Mouse (Mus musculus) megakaryocyte-erythroid progenitor cell, adult 5-6 weeks (primary cell): ENCODE results near the gene Stard9. TPM values are rescaled to one million over a fixed set of nuclear protein-coding genes. Genes with fewer than 3 reads are reported as not detected.
A peak's percentile ranks its signal among the peaks of the same experiment; 100 is the strongest.
"Not testable (repeated sequence)": the region's sequence is repeated elsewhere in the genome, so short reads cannot be mapped to it uniquely, and the experiment has no call there.

Experiments used
- ATAC-seq: replicated peaks from 2 replicates; pipeline ENCODE4 v1.8.0; 2016; ENCODE audit warnings: mild to moderate bottlenecking, inconsistent platforms; ENCODE audit not compliant: severe bottlenecking, poor library complexity, low FRiP score, low TSS enrichment
- total RNA-seq, 2 experiments: library from RNA; stranded (forward) in 1 of 2; stranded (reverse) in 1 of 2; fragments of 200-1000, 215-1000 nt in 1 of 2; fragments of >200 nt in 1 of 2; fragmentation: Nextera tagmentation in 1 of 2; gene quantifications; 2 replicates each; pipeline ENCODE4 v1.2.3; 2014 to 2017

Stard9 gene
- total RNA-seq, 2 experiments from 2014 or later, result 0.07 to 0.61 TPM

DNA sequence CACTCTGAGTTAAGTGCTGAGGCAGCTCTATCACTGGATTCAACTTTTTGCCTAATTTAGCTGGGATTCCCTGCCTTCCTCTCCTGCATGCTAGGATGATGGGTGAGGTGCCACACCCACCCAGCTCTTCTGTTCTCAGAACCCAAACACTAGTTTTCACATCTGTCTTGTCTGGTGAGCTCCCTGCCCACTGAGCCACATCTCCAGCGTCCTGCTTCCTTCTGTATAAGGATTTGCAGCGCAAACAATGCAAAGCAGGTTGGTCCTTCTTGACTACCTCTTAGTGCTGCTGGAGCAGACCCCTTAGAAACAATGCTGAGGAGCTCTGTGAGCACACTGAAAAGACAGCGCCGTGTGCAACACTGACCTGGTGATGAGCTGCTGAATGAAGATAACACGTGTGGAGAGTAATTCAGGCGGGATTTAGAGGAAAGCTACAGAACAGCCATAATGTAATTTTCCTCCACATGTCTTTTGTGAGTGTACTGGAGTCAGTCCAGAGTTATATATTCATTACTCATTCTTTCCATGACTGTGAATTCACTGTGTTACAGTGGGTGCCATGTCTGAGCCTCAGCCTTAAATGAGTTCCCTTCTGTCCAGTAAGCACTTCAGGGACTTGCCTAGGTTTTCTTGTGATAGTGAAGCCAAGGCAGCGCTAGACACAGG lies 23.5 kb downstream of the Stard9 start:
- no peak for ATAC-seq

GRCm38 (mm10) chr2:120652925-120653284 lies 24.0 kb downstream of the Stard9 start:
- no peak for ATAC-seq

DNA sequence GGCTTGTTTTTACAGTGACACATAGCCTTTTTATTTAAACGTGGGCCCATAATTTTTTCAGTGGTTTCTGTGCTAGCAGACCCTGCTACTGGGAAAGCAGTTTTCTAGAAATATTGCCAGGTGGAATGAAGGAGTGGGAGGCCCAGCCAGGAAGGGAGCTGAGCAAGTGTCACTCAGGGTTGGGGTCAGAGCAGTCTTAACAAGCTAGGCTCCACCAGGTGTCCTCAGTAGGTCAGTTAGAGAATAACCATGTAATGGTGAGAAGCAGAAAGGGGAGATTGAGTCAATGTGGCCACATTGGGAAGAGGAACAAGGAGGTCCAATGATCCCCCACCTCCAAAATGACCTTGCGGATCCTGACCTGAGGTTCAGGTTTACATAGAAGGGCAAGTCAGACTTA lies 25.8 kb downstream of the Stard9 start:
- ATAC-seq, result no peak

DNA sequence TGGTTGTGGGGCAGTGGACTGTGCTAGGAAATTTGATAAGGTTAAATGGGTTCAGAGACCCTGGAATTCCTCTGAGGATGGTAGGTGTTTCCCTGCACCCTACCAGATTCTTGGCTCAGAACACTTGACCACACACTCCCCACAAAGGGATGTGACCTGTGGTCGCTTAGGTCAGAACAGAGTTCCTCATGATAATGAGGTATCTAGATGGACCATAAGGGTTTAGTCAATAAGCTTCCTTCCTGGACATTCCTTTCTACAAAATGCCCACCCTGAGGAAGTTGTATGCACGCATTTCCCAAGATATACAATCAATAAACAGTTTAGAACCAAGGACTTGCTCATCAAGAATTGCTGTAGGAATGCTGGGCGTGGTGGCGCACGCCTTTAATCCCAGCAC lies 27.0 kb downstream of the Stard9 start:
- no peak for ATAC-seq

- ATAC-seq, result peak; percentile 60
These were observed 27.8 kb downstream of the Stard9 start for GRCm38 (mm10) chr2:120656711-120657110.

GRCm38 (mm10) chr2:120658486-120658885 lies 29.6 kb downstream of the Stard9 start:
- no peak for ATAC-seq

GRCm38 (mm10) chr2:120659318-120659717 lies 30.4 kb downstream of the Stard9 start:
- ATAC-seq, result no peak

DNA sequence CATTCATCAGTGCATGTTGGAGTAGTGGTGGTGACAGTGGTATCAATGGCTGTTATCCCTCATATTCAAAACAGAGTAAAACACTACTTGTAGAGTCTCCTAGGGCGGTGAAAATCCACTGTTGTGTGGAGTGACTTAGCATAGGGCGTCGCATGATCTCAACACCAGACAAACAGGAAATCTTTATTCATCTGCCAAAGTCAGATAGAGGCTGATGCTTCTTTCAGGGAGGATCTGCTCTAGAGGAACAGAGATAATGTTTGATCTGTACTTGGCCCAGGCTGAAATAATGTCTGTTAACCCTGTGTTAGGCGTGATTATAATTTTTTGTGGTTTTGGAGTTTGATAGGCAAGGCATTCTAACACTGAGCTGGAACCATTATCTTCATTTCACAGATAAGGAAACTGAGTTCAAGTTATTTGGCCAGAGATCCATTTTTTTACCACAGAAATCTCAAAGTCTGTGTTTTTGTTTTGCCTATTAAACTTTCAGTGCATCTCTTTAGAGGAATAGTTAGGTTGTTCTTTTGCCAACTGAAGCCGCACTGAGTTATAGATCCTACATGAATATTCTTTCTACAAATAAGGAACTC lies 31.7 kb downstream of the Stard9 start:
- ATAC-seq, result peak; percentile 90

DNA sequence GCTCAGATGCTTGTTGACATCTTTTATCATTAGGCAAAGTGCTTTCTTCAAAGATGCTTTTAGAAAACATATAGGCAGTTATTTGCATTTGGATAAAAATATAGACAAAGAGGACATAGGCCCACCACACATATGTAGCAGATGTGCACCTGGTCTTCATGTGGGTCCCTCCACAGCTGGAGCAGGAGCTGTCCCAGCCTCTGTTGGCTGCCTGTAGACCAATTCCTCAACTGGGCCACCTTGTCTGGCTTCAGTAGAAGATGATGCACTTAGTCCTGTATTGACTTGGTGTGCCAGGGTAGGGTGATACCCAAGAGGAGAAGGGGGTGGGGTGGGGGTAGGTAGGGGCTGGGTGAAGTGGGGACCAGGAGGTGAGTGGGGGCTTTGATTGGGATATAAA lies 33.8 kb downstream of the Stard9 start:
- ATAC-seq, result no peak

DNA sequence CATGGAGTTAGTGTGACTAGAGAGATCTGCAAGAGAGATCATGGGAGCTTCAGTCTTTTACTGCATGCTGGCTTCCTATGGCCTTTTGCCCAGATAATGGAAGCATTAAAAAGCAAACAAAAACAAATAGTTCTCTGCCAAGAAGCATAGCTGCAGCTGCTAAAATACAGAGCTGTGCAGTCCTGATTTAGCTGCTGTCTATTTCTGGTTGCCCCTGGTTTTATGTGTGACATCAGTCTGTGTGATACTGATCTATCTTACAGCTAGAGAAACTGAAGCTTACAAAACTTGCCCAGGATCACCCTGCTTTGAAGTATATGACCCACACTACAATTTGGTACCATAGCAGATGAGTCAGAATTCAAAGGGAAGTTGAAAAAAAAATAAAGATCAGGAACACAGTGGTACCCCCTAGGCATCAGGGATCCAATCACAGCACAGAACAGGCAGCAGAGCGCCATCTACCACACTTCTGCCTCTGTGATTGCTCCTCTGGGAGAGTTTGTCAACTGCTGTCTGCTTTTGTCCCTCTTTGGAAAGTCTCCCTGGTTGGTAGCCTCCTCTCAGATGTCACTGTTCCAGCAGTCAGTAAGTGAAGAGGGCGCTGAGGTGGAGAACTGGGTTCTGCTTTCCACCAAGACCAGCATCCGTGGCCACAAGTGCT lies 34.7 kb downstream of the Stard9 start:
- no peak for ATAC-seq

GRCm38 (mm10) chr2:120667446-120667845 lies 38.5 kb downstream of the Stard9 start:
- no peak for ATAC-seq

GRCm38 (mm10) chr2:120670253-120670652 lies 41.3 kb downstream of the Stard9 start:
- no peak for ATAC-seq

GRCm38 (mm10) chr2:120681151-120681550 lies 52.2 kb downstream of the Stard9 start:
- ATAC-seq, result not testable (repeated sequence)

DNA sequence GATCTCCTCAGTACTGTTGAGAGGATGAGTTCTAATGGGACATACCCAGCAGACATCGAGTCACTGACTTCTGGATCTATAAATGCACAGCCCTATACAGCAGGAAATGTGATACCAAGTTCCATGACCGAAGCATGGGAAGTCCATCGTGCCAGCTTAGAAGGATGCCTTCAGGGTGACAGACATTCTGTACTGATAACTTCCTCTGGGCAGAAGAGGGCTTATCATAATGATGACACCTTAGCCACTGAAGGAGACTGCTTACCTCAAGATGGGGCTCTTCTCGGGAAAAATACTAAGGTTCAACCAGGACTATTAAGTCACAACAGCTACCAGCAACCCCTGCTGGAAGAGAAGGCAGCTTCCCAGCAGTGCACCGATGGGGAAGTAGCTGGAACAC lies 68.8 kb downstream of the Stard9 start:
- peak; percentile 62 for ATAC-seq

DNA sequence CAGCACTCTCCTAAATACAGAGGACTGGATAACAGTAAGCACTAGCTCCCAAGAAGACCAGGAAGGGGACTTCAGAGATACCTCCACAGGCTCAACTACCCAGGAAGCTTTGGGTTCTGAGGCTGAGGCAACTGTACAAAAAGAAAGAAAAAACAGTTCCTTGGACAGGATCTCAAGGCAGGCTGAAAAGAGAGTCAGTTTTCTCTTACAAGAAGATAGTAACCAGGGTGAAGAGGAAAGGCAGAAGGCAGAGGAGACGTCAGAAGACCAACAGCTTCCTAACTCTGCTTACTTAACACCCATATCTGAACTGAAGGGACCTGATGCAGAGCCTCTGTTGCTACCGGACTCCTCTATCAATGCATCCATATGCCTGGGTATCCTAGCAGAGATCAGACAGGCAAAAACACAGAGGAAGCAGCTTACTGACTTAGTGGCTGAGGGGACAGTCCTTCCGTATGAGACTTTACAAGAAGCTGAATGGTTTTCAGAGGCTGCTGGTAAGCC lies 71.5 kb downstream of the Stard9 start:
- ATAC-seq, result peak; percentile 52; the same call in 1 of the 2 replicates

DNA sequence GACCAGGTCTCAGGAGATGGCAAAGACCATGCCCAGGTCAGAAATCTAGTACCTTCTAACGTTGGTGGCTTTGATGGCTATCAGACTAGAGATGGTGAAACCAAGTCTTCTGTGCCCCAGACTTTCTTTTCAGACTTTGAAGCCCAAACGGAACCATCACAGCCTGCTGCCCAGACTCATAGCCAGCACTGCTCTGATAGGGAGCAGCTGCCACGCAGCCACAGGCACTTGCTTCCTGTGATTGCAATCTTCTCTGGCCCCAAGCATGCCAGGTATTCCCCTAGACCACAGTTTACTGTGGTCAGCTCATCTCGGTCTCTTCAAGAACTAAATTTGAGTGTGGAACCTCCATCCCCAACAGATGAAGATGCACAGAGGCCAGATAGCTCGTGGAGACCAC lies 73.8 kb downstream of the Stard9 start:
- no peak for ATAC-seq

- no peak for ATAC-seq
These were observed 78.1 kb downstream of the Stard9 start for GRCm38 (mm10) chr2:120707041-120707440.

DNA sequence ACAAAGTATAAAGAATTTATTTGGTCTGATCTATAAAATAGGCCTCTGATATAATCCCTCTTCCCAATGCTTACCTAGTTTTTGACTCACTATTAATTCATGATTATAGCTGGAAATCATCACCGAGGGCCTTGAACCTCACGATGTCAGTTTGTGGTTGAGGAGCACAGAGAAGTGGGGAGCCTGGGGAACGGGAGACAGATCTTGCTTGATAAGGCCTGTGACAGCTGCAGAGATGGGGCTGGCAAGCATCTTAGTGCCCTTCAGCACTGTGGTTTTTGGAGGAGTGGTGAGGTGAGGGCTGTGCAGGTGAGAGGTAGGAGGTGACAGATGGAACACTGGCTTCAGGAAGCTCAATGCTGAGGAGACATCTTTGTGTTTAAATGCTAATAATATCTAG lies 81.2 kb downstream of the Stard9 start:
- no peak for ATAC-seq

DNA sequence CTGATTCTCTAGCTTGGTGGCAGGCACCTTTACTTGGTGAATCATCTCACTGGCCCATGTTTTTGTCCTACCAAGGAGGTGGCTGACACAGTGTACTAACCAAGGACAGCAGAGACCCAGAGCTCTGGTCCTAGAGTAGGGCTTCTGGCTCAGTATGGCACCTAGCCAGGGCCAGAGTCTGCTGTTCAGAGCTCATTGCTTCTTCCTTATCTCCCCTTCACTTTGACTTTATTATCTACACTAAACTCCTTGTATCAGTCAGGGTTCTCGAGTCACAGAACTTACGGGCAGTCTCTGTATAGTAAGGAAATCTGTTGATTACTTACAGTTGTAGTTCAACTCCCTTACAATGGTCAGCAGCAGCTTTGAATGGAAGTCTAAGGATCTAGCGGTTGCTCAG lies 82.0 kb downstream of the Stard9 start:
- peak; percentile 70 for ATAC-seq

GRCm38 (mm10) chr2:120713441-120713840 lies 84.5 kb downstream of the Stard9 start:
- ATAC-seq, result no peak

DNA sequence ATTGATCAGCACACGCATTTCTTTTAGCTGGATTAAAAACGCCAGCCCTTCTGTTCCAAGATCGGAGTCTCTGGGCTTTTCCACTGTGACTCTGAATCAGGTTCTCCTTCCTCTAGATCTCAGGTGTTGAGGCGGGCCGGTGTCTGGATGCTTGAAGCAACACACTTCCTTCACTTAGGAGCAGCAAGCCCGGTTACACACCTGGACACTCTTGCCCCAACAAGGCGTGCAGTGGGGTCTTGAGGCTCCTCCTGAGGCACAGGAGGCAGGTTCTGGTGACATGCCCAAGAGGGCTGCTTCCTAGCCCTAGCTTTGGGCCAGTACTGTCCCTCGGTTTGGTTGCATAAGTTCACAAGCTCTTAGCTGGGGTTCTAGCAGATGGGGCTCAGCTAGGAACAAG lies 89.6 kb downstream of the Stard9 start:
- ATAC-seq, result no peak
